Mouse (Mus musculus) neural tube, embryonic 15.5 days (tissue): ENCODE data around the gene Zfp36l1. TPM values are rescaled to one million over a fixed set of nuclear protein-coding genes. Genes with fewer than 3 reads are reported as not detected.

Experiments
- ATAC-seq: fragments of 200-750 bp; cut with Nextera tagmentation; 2 replicates; pipeline ENCODE4 v1.8.0; 2017; ENCODE audit warnings: mild to moderate bottlenecking, moderate TSS enrichment, moderate library complexity; ENCODE audit not compliant: low FRiP score
- H3K27ac ChIP-seq: fragments of 300-500 bp; sonication (generic); replicated peaks from 2 replicates; pipeline ENCODE4 v1.5.1; 2015; ENCODE audit warnings: mild to moderate bottlenecking, inconsistent platforms
- H3K27me3 ChIP-seq: fragments of 300-500 bp; sonication (generic); replicated peaks from 2 replicates; pipeline ENCODE4 v1.6.1; 2015; ENCODE audit warnings: inconsistent platforms
- H3K36me3 ChIP-seq: fragments of 300-500 bp; sonication (generic); 2 replicates; pipeline ENCODE4 v1.6.1; 2015; ENCODE audit warnings: inconsistent platforms
- H3K4me1 ChIP-seq: fragments of 300-500 bp; sonication (generic); 2 replicates; pipeline ENCODE4 v1.6.1; 2015; ENCODE audit warnings: inconsistent platforms
- H3K4me2 ChIP-seq: fragments of 300-500 bp; sonication (generic); 2 replicates; pipeline ENCODE4 v1.6.1; 2015; ENCODE audit warnings: inconsistent platforms, mild to moderate bottlenecking, moderate library complexity
- H3K4me3 ChIP-seq: fragments of 300-500 bp; sonication (generic); replicated peaks from 2 replicates; pipeline ENCODE4 v1.5.1; 2015; ENCODE audit warnings: mild to moderate bottlenecking, inconsistent platforms
- H3K9ac ChIP-seq: fragments of 300-500 bp; sonication (generic); replicated peaks from 2 replicates; pipeline ENCODE4 v1.6.1; 2015; ENCODE audit warnings: mild to moderate bottlenecking, inconsistent platforms
- H3K9me3 ChIP-seq: fragments of 300-500 bp; sonication (generic); replicated peaks from 2 replicates; pipeline ENCODE4 v1.6.1; 2016; ENCODE audit warnings: inconsistent platforms
- WGBS: fragments of 180-500 bp; shearing (Covaris S2); methylation state at CpG from one replicate; pipeline ENCODE4 v1.1.7; 2015; ENCODE audit warnings: mixed read lengths; 5-methylcytosine and 5-hydroxymethylcytosine counted together
- polyA plus RNA-seq: library from polyadenylated mRNA; unstranded; fragments of >200 nt; fragmentation: Nextera tagmentation; extraction: Ambion mirVana; gene quantifications from 2 replicates; pipeline ENCODE4 v1.2.1, GENCODE M21; 2015

Gene Zfp36l1
- 33.6 and 54.3 TPM in 2 replicates for polyA plus RNA-seq

DNA sequence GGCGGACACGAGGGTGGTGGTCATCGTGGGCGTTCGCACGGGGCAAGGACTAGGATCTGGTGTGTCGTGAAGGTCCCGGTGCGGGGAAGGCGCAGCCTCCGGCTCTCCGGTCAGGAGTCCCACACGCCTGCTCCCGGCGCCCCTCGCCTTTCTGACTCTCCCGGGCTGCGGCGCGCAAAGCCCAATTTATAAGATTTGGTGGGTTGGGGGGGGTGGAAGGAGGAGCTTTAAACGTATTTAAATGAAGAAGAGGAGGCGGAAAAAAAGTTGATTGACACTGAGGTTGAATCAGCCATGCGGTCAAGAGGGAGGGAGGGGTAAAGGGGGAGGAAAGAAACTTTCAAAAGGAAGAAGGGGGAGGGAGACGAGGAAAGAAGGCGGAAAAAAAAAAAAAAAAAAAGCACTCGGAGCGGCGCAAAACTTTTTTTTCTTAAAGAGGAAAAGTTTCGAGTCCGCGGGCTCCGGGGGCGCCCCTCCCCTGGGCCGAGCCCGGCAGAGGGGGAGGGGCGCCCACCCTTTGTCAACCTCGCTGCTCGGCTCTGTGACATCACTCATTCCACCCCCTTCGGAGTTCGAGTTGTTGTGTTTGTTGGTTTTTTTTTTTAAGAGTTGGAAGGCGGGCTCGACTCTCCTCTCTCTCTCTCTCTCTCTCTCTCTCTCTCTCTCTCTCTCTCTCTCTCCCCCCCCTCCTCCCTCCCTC, at the start of gene Zfp36l1:
TSS of gene Zfp36l1 (minus strand) at position 162 of the 700 bp plus-strand sequence.
- Histone ChIP-seq H3K36me3 (no peaks in the 10 kb centered on the region), H3K4me1 (peaks cover 46% of the 10 kb centered on the region), H3K9me3 (no peaks in the 10 kb centered on the region), H3K27ac (peak within 1 kb of the TSS; percentile 86), H3K4me3 (peak within 1 kb of the TSS; percentile 68), H3K9ac (peak within 1 kb of the TSS; percentile 57), H3K4me2 (peak within 1 kb of the TSS; percentile 95), H3K27me3 (peaks cover 13% of the 10 kb centered on the region)
- 0% methylated on average over 42 of the region's 42 CpGs for WGBS
- ATAC-seq, result 0 out of 2 replicates have a peak, but pooled peaks have one; percentile 11

DNA sequence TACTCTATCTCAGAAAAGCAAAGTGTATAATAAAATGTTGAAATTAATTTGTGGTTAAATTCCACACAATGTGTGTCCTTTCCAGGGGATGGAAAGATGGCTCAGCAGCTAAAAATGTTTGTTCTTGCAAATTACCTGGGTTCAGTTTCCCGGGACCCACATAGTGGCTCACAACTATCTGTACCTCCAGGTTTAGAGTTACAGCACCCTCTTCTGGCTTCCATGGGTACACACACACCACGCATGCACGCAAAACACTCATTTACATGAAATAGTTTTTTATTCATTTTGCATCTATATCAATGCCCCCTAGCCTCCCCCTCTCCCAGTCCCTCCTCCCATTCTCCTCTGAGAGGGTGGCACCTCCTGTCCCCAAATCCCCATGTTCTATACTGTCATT, 49.6 kb upstream of the Zfp36l1 start:
- Histone ChIP-seq H3K4me3 (no peak overlapping the region), H3K9ac (no peak overlapping the region), H3K27me3 (no peaks in the 10 kb centered on the region), H3K27ac (no peak overlapping the region), H3K4me1 (peaks cover 2% of the 10 kb centered on the region; the same call in 1 of the 2 replicates), H3K36me3 (no peaks in the 10 kb centered on the region), H3K9me3 (no peaks in the 10 kb centered on the region), H3K4me2 (no peak overlapping the region)
- WGBS, result 73% methylated on average over 3 of the region's 3 CpGs
- no peak for ATAC-seq

DNA sequence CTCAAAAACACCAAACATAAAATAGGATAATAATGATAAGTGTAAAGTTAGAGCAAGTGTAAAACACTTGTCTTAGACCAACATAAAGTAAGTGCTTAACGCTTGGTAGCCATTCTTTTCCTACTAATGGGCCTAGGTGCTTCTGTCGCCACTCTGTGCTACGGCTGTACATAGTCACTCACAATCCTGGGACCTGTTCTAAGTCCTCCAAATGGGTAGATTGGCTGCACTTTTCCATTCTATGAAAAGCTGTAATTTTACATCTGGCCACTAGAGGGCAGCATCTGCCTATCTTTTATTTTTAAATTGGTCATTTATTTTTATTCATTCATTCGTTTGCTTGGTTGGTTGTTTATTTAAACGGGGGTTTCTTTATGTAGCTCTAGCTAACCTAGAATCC, 44.9 kb upstream of the Zfp36l1 start:
- H3K27me3 ChIP-seq, result no peaks in the 10 kb centered on the region
- H3K27ac ChIP-seq, result no peak overlapping the region
- no peak overlapping the region for H3K9ac ChIP-seq
- H3K36me3 ChIP-seq, result no peaks in the 10 kb centered on the region
- no peak for ATAC-seq
- H3K4me2 ChIP-seq, result peak overlapping the region; percentile 28; the same call in 1 of the 2 replicates
- no peaks in the 10 kb centered on the region for H3K9me3 ChIP-seq
- 6% methylated on average over 5 of the region's 5 CpGs for WGBS
- peaks cover 2% of the 10 kb centered on the region; the same call in 1 of the 2 replicates for H3K4me1 ChIP-seq
- H3K4me3 ChIP-seq, result no peak overlapping the region

DNA sequence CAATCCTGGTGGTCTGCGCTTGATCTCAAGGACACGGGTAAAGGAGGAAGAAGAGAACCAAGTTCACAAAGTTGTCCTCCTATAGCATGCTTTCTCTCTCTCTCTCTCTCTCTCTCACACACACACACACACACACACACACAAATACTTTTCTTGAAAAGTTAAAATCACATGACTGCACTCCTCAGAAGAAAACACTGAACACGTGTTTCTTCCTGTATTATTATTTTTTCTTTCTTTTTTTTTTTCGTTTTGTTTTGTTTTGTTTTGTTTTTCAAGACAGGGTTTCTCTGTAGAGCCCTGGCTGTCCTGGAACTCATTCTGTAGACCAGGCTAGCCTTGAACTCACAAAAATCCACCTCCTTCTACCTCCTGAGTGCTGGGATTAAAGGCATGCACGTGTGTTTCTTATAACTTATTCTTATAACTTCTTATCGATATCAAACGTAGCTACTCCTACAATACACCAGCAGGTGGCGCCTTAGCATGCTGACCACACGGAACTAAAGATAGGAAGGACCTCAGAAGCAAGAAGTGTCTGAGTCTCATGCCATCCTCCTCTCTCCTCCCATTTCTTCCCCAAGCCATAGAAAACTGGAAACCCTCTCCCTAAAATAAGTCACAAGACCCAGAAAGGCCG, 41.0 kb upstream of the Zfp36l1 start:
- no peaks in the 10 kb centered on the region for H3K9me3 ChIP-seq

DNA sequence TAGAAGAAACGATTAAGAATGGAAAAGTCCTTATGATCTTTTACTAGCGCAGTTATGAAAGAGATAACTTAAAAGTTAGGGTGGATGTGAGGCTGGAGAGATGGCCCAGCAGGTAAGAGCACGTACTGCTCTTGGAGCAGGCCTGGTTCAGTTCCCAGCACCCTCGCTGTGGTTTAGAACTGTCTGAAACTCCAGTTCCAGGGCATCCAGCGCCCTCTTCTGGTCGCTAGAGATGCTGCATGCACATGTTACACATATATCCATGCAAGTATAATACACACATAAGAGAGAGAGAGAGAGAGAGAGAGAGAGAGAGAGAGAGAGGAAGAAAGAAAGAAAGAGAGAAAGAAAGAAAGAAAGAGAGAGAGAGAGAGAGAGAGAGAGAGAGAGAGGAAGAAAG, 40.3 kb upstream of the Zfp36l1 start:
- no peaks in the 10 kb centered on the region for H3K9me3 ChIP-seq
- no peaks in the 10 kb centered on the region for H3K36me3 ChIP-seq
- H3K4me2 ChIP-seq, result no peak overlapping the region
- H3K4me1 ChIP-seq, result peaks cover 2% of the 10 kb centered on the region; the same call in 1 of the 2 replicates
- no peak overlapping the region for H3K9ac ChIP-seq
- no peak overlapping the region for H3K27ac ChIP-seq
- ATAC-seq, result no peak
- H3K4me3 ChIP-seq, result no peak overlapping the region
- no peaks in the 10 kb centered on the region for H3K27me3 ChIP-seq
- 84% methylated on average over 6 of the region's 6 CpGs for WGBS

More for the DNA sequence above, 41.0 kb upstream of the Zfp36l1 start:
- 45% methylated on average over 10 of the region's 10 CpGs for WGBS
- no peak overlapping the region for H3K27ac ChIP-seq
- H3K27me3 ChIP-seq, result no peaks in the 10 kb centered on the region
- H3K4me3 ChIP-seq, result no peak overlapping the region
- ATAC-seq, result no peak
- no peak overlapping the region for H3K9ac ChIP-seq
- peaks cover 2% of the 10 kb centered on the region; the same call in 1 of the 2 replicates for H3K4me1 ChIP-seq
- H3K36me3 ChIP-seq, result no peaks in the 10 kb centered on the region
- H3K4me2 ChIP-seq, result no peak overlapping the region

DNA sequence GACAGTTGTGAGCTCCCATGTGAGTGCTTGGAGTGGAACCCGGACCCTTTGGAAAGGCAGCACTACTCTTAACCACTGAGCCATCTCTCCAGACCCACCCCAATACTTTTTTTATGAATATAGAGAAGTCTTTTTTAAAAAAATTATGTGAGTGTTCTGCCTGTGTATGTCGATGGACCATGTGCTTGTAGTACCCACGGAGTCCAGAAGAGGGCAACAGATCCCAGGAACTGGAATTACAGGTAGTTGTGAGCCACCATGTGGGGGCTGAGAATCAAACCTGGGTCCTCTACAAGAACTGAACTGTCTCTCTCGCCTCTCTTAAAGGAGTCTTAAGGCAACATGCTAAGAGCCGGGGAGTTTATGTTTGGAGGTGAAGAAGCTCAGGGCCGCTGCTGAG, 39.0 kb upstream of the Zfp36l1 start:
- H3K4me3 ChIP-seq, result no peak overlapping the region
- no peak overlapping the region for H3K9ac ChIP-seq
- H3K9me3 ChIP-seq, result no peaks in the 10 kb centered on the region
- ATAC-seq, result no peak
- 92% methylated on average over 6 of the region's 6 CpGs for WGBS
- no peaks in the 10 kb centered on the region for H3K36me3 ChIP-seq
- no peaks in the 10 kb centered on the region for H3K27me3 ChIP-seq
- no peak overlapping the region for H3K27ac ChIP-seq
- H3K4me1 ChIP-seq, result peaks cover 2% of the 10 kb centered on the region; the same call in 1 of the 2 replicates
- H3K4me2 ChIP-seq, result no peak overlapping the region

DNA sequence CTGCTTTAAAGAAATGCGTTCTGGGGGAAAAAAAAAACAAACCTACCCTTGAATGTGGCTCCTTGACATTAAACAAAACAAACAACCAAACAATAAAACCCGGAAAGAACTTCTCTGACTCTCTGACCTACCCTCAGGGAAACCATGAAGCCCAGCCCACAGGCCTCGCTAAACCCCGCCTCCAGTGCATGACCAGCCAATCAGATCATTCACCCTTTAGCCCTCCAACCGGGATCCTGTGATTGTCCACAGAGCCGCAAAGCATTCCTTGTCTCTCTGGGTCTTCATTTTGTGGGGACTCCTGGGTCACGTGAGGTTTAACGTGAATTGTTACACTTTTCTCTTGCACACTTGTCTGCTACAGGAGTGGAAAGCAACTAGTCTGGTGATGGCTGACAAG, 37.8 kb upstream of the Zfp36l1 start:
- no peaks in the 10 kb centered on the region for H3K36me3 ChIP-seq
- no peak overlapping the region for H3K9ac ChIP-seq
- 0 out of 2 replicates have a peak overlapping the region, but pooled peaks have one; percentile 1 for H3K4me2 ChIP-seq
- no peaks in the 10 kb centered on the region for H3K27me3 ChIP-seq
- no peaks in the 10 kb centered on the region for H3K9me3 ChIP-seq
- H3K27ac ChIP-seq, result no peak overlapping the region
- ATAC-seq, result no peak
- 27% methylated on average over 8 of the region's 8 CpGs for WGBS
- peaks cover 12% of the 10 kb centered on the region for H3K4me1 ChIP-seq
- no peak overlapping the region for H3K4me3 ChIP-seq

DNA sequence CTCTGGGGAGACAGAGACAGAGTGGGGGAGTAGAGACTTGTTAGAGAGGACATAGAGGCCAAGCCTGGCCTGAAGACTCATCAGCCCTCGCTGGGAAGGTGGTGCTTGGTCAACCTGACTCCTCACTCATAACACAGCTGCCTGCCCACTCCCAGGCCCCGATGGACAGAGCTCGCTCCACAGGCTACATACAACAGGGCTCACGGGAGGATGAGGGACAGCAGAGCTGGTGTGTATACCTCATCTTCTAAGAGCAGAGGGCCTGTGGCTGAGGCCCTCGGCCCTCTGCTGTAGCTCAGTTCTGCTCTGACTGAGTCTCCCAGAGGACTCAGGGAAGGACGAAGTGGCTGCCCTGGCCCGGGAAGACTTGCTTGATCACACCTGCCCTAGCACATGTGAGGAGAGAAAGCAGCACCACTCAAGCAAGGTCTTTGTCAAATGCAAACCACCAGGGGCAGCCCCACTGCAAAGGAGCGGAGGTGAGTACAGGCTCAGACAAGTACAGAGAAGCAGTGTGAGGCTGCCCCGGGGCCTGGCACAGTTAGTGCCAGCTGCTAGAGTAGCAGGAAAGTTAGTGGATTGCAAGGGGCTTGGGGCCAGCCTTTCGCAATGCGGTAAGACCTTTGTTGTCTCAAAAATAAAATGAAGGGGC, 34.9 kb upstream of the Zfp36l1 start:
- 85% methylated on average over 11 of the region's 11 CpGs for WGBS
- no peaks in the 10 kb centered on the region for H3K36me3 ChIP-seq
- ATAC-seq, result no peak
- H3K27me3 ChIP-seq, result no peaks in the 10 kb centered on the region
- H3K4me1 ChIP-seq, result peaks cover 15% of the 10 kb centered on the region
- no peak overlapping the region for H3K27ac ChIP-seq
- no peak overlapping the region for H3K4me3 ChIP-seq
- no peak overlapping the region for H3K9ac ChIP-seq
- no peaks in the 10 kb centered on the region for H3K9me3 ChIP-seq
- no peak overlapping the region for H3K4me2 ChIP-seq

DNA sequence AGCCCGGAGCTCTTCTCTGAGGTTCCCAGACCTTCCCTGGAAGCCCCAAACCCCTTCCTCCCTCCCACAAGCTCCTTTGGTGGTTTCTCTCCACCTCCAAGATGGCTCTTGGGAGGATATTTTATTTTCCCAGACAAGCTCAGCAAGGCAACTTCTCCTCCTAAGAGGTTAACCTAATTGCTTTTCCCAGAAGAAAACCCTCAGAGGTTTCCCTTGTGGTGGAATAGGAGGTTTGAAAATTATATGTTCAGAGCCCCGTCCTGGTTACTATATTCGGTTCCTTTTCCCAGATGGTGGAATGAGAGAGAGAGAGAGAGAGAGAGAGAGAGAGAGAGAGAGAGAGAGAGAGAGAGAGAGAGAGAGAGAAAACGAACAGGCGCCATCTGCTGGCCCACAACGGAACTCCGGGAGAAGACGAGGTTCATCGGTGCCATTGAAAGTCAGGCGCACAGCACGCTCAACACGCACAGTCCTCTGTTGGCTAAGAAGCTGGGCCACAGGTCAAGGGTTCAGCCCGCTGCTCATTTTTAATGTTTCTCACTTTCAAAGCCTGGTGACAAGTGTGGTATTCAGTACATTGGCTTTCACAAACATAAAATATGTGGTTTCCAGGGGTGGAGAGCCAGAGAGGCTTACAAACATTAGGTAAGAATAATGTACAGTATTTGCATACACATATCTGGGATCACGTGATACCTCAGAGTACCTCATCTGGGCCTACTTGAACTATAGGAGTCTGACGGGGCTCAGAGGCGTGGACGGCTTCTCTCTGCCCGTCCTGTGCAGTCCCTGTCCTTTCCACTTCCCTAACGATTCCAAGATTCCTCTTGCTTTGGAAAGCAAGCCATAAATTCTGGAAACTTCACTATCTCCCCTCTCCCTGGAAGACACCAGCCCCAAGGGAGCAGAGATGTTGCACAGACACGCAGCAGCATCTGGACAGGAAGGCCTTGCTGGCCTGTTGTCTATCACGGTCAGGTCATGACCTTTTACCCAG, 33.7 kb upstream of the Zfp36l1 start:
- H3K9me3 ChIP-seq, result no peaks in the 10 kb centered on the region
- WGBS, result 39% methylated on average over 21 of the region's 21 CpGs
- H3K4me2 ChIP-seq, result no peak overlapping the region; the same call in 1 of the 2 replicates
- no peaks in the 10 kb centered on the region for H3K36me3 ChIP-seq
- ATAC-seq, result no peak
- no peak overlapping the region for H3K4me3 ChIP-seq
- H3K4me1 ChIP-seq, result peaks cover 15% of the 10 kb centered on the region
- H3K9ac ChIP-seq, result no peak overlapping the region
- no peaks in the 10 kb centered on the region for H3K27me3 ChIP-seq
- no peak overlapping the region for H3K27ac ChIP-seq

DNA sequence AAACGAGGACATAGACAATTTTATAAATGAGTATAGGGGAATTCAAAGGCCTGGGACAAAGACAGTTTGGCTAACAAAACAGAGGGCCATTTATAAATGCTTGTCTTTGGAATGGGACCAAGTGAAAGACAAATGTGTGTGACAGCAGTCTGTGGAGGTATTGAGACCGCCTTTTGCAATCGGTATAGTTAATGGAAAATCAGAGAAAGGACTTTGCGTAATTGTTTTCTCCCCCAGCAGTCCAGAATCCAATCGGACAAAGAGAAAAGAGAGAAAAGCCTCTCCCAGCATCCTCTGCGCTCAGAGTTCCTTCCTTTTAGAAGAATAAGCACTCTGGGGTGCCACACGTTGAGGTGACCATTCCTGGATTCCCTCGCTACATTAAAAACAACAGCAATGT, 32.6 kb upstream of the Zfp36l1 start:
- Histone ChIP-seq H3K4me2 (no peak overlapping the region), H3K36me3 (no peaks in the 10 kb centered on the region), H3K9ac (no peak overlapping the region), H3K9me3 (no peaks in the 10 kb centered on the region), H3K4me3 (no peak overlapping the region), H3K27me3 (no peaks in the 10 kb centered on the region), H3K4me1 (peaks cover 15% of the 10 kb centered on the region), H3K27ac (no peak overlapping the region)
- WGBS, result 19% methylated on average over 8 of the region's 8 CpGs
- no peak for ATAC-seq

DNA sequence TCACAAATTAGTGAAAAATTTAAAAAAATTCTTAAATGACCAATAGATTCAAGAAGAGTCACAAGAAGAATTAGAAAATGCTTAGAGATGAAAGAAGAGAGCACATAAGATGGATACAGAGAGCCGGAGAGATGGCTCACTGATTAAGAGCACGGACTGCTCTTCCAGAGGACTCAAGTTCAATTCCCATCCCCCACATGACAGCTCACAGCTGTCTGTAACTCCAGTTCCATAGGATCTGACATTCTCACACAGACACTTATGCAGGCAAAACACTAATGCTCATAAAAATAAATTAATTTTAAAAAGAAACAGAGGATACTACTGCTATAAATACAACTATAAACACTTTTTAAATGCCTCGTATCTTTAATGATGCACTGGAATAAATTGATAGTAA, 32.0 kb upstream of the Zfp36l1 start:
- Histone ChIP-seq H3K4me1 (peaks cover 15% of the 10 kb centered on the region), H3K9me3 (no peaks in the 10 kb centered on the region), H3K36me3 (no peaks in the 10 kb centered on the region), H3K4me3 (no peak overlapping the region), H3K27me3 (no peaks in the 10 kb centered on the region), H3K4me2 (no peak overlapping the region), H3K27ac (no peak overlapping the region), H3K9ac (no peak overlapping the region)
- no peak for ATAC-seq
- WGBS, result 55% methylated on average over 3 of the region's 3 CpGs
